Mouse (Mus musculus): ENCODE measurements around the gene Dgkh. TPM values are rescaled to one million over a fixed set of nuclear protein-coding genes. Genes with fewer than 3 reads are reported as not detected.

The Dgkh gene
- polyA plus RNA-seq (2014; fragmentation: Nextera tagmentation; extraction: Ambion mirVana), result 2.0 and 2.1 TPM in 2 replicates

GRCm38 (mm10) chr14:78732617-78733312 lies at the start of gene Dgkh:
TSS of gene Dgkh (minus strand) at chr14:78732776.
- DNase-seq (ENCODE audit: low spot score), result peak; percentile 92
- H3K4me2 ChIP-seq (ENCODE audit: low read length), result peak within 1 kb of the TSS; percentile 69
- under 1% methylated on average over 64 of the region's 71 CpGs for WGBS

GRCm38 (mm10) chr14:78777215-78777614 lies 44.6 kb upstream of the Dgkh start:
- 64% methylated on average over 18 of the region's 18 CpGs for WGBS
- no peak overlapping the region for H3K4me3 ChIP-seq (ENCODE audit: low read depth, low read length)

More at GRCm38 (mm10) chr14:78732617-78733312, at the start of gene Dgkh:
- peak; percentile 96 for ATAC-seq (replicated peaks; ENCODE audit: low FRiP score, low TSS enrichment, low read depth)
- no peaks in the 10 kb centered on the region for H3K9me3 ChIP-seq (ENCODE audit: control insufficient read depth, low read length)
- H3K9ac ChIP-seq (ENCODE audit: low read length), result peak within 1 kb of the TSS; percentile 57
- H3K4me3 ChIP-seq (ENCODE audit: low read depth, low read length), result peak within 1 kb of the TSS; percentile 55
- H3K27ac ChIP-seq (ENCODE audit: low read depth), result peak within 1 kb of the TSS; percentile 73
- no peaks in the 10 kb centered on the region for H3K36me3 ChIP-seq (ENCODE audit: control insufficient read depth, insufficient read depth, low read length)
- no peaks in the 10 kb centered on the region for H3K4me1 ChIP-seq (replicated peaks; ENCODE audit: control insufficient read depth, insufficient read depth, low read length)
- 0 out of 2 replicates have a peak, but pooled peaks cover 6% of the 10 kb centered on the region for H3K27me3 ChIP-seq (replicated peaks; ENCODE audit: control insufficient read depth, insufficient read depth, low read length)

GRCm38 (mm10) chr14:78776659-78777058 lies 44.1 kb upstream of the Dgkh start:
- H3K27ac ChIP-seq (ENCODE audit: low read depth), result no peak overlapping the region
- DNase-seq (ENCODE audit: low spot score) (no peak), ATAC-seq (replicated peaks; ENCODE audit: low FRiP score, low TSS enrichment, low read depth) (no peak)
- H3K4me3 ChIP-seq (ENCODE audit: low read depth, low read length), result no peak overlapping the region
- no peaks in the 10 kb centered on the region for H3K4me1 ChIP-seq (replicated peaks; ENCODE audit: control insufficient read depth, insufficient read depth, low read length)
- 31% methylated on average over 8 of the region's 8 CpGs for WGBS
- peak overlapping the region; percentile 26 for H3K4me2 ChIP-seq (ENCODE audit: low read length)
- no peaks in the 10 kb centered on the region for H3K9me3 ChIP-seq (ENCODE audit: control insufficient read depth, low read length)
- H3K27me3 ChIP-seq (replicated peaks; ENCODE audit: control insufficient read depth, insufficient read depth, low read length), result no peaks in the 10 kb centered on the region
- H3K9ac ChIP-seq (ENCODE audit: low read length), result no peak overlapping the region
- H3K36me3 ChIP-seq (ENCODE audit: control insufficient read depth, insufficient read depth, low read length), result no peaks in the 10 kb centered on the region

More at GRCm38 (mm10) chr14:78777215-78777614, 44.6 kb upstream of the Dgkh start:
- H3K9me3 ChIP-seq (ENCODE audit: control insufficient read depth, low read length), result no peaks in the 10 kb centered on the region
- H3K9ac ChIP-seq (ENCODE audit: low read length), result no peak overlapping the region
- H3K36me3 ChIP-seq (ENCODE audit: control insufficient read depth, insufficient read depth, low read length), result no peaks in the 10 kb centered on the region
- no peak for ATAC-seq (replicated peaks; ENCODE audit: low FRiP score, low TSS enrichment, low read depth)
- no peak overlapping the region for H3K27ac ChIP-seq (ENCODE audit: low read depth)
- H3K4me2 ChIP-seq (ENCODE audit: low read length), result peak overlapping the region; percentile 26
- no peak for DNase-seq (ENCODE audit: low spot score)
- no peaks in the 10 kb centered on the region for H3K4me1 ChIP-seq (replicated peaks; ENCODE audit: control insufficient read depth, insufficient read depth, low read length)
- H3K27me3 ChIP-seq (replicated peaks; ENCODE audit: control insufficient read depth, insufficient read depth, low read length), result no peaks in the 10 kb centered on the region

GRCm38 (mm10) chr14:78775699-78776098 lies 43.1 kb upstream of the Dgkh start:
- no peaks in the 10 kb centered on the region for H3K4me1 ChIP-seq (replicated peaks; ENCODE audit: control insufficient read depth, insufficient read depth, low read length)
- 63% methylated on average over 14 of the region's 14 CpGs for WGBS
- ATAC-seq (replicated peaks; ENCODE audit: low FRiP score, low TSS enrichment, low read depth), result no peak
- no peaks in the 10 kb centered on the region for H3K9me3 ChIP-seq (ENCODE audit: control insufficient read depth, low read length)
- no peak overlapping the region for H3K4me3 ChIP-seq (ENCODE audit: low read depth, low read length)
- H3K36me3 ChIP-seq (ENCODE audit: control insufficient read depth, insufficient read depth, low read length), result no peaks in the 10 kb centered on the region
- no peaks in the 10 kb centered on the region for H3K27me3 ChIP-seq (replicated peaks; ENCODE audit: control insufficient read depth, insufficient read depth, low read length)
- no peak overlapping the region for H3K4me2 ChIP-seq (ENCODE audit: low read length)
- H3K9ac ChIP-seq (ENCODE audit: low read length), result no peak overlapping the region
- H3K27ac ChIP-seq (ENCODE audit: low read depth), result no peak overlapping the region
- DNase-seq (ENCODE audit: low spot score), result no peak

GRCm38 (mm10) chr14:78775226-78775625 lies 42.6 kb upstream of the Dgkh start:
- WGBS, result 47% methylated on average over 6 of the region's 6 CpGs
- Histone ChIP-seq H3K27ac (ENCODE audit: low read depth) (no peak overlapping the region), H3K4me1 (replicated peaks; ENCODE audit: control insufficient read depth, insufficient read depth, low read length) (no peaks in the 10 kb centered on the region), H3K4me2 (ENCODE audit: low read length) (no peak overlapping the region), H3K36me3 (ENCODE audit: control insufficient read depth, insufficient read depth, low read length) (no peaks in the 10 kb centered on the region), H3K9me3 (ENCODE audit: control insufficient read depth, low read length) (no peaks in the 10 kb centered on the region), H3K9ac (ENCODE audit: low read length) (no peak overlapping the region), H3K27me3 (replicated peaks; ENCODE audit: control insufficient read depth, insufficient read depth, low read length) (no peaks in the 10 kb centered on the region), H3K4me3 (ENCODE audit: low read depth, low read length) (no peak overlapping the region)
- ATAC-seq (replicated peaks; ENCODE audit: low FRiP score, low TSS enrichment, low read depth), result no peak
- no peak for DNase-seq (ENCODE audit: low spot score)

GRCm38 (mm10) chr14:78770457-78770856 lies 37.9 kb upstream of the Dgkh start:
- Histone ChIP-seq H3K27ac (ENCODE audit: low read depth) (no peak overlapping the region), H3K4me1 (replicated peaks; ENCODE audit: control insufficient read depth, insufficient read depth, low read length) (no peaks in the 10 kb centered on the region), H3K9me3 (ENCODE audit: control insufficient read depth, low read length) (no peaks in the 10 kb centered on the region), H3K27me3 (replicated peaks; ENCODE audit: control insufficient read depth, insufficient read depth, low read length) (no peaks in the 10 kb centered on the region), H3K9ac (ENCODE audit: low read length) (no peak overlapping the region), H3K4me2 (ENCODE audit: low read length) (no peak overlapping the region), H3K4me3 (ENCODE audit: low read depth, low read length) (no peak overlapping the region), H3K36me3 (ENCODE audit: control insufficient read depth, insufficient read depth, low read length) (no peaks in the 10 kb centered on the region)
- no peak for ATAC-seq (replicated peaks; ENCODE audit: low FRiP score, low TSS enrichment, low read depth)
- 56% methylated on average over 3 of the region's 3 CpGs for WGBS
- DNase-seq (ENCODE audit: low spot score), result no peak

- Histone ChIP-seq H3K4me3 (ENCODE audit: low read depth, low read length) (no peak overlapping the region), H3K9me3 (ENCODE audit: control insufficient read depth, low read length) (no peaks in the 10 kb centered on the region), H3K27ac (ENCODE audit: low read depth) (no peak overlapping the region), H3K4me2 (ENCODE audit: low read length) (no peak overlapping the region), H3K27me3 (replicated peaks; ENCODE audit: control insufficient read depth, insufficient read depth, low read length) (no peaks in the 10 kb centered on the region), H3K36me3 (ENCODE audit: control insufficient read depth, insufficient read depth, low read length) (no peaks in the 10 kb centered on the region), H3K9ac (ENCODE audit: low read length) (no peak overlapping the region), H3K4me1 (replicated peaks; ENCODE audit: control insufficient read depth, insufficient read depth, low read length) (no peaks in the 10 kb centered on the region)
- DNase-seq (ENCODE audit: low spot score) (no peak), ATAC-seq (replicated peaks; ENCODE audit: low FRiP score, low TSS enrichment, low read depth) (no peak)
- WGBS, result 79% methylated on average over 2 of the region's 2 CpGs
These were observed 28.5 kb upstream of the Dgkh start for GRCm38 (mm10) chr14:78761064-78761463.

- WGBS, result 82% methylated on average over 3 of the region's 3 CpGs
- DNase-seq (ENCODE audit: low spot score), result no peak
- no peaks in the 10 kb centered on the region for H3K36me3 ChIP-seq (ENCODE audit: control insufficient read depth, insufficient read depth, low read length)
- H3K27me3 ChIP-seq (replicated peaks; ENCODE audit: control insufficient read depth, insufficient read depth, low read length), result no peaks in the 10 kb centered on the region
- no peaks in the 10 kb centered on the region for H3K9me3 ChIP-seq (ENCODE audit: control insufficient read depth, low read length)
- no peaks in the 10 kb centered on the region for H3K4me1 ChIP-seq (replicated peaks; ENCODE audit: control insufficient read depth, insufficient read depth, low read length)
- H3K4me3 ChIP-seq (ENCODE audit: low read depth, low read length), result no peak overlapping the region
- H3K4me2 ChIP-seq (ENCODE audit: low read length), result no peak overlapping the region
- H3K27ac ChIP-seq (ENCODE audit: low read depth), result no peak overlapping the region
- ATAC-seq (replicated peaks; ENCODE audit: low FRiP score, low TSS enrichment, low read depth), result no peak
- no peak overlapping the region for H3K9ac ChIP-seq (ENCODE audit: low read length)
These were observed 26.9 kb upstream of the Dgkh start for GRCm38 (mm10) chr14:78759491-78759890.

- Histone ChIP-seq H3K27me3 (replicated peaks; ENCODE audit: control insufficient read depth, insufficient read depth, low read length) (no peaks in the 10 kb centered on the region), H3K9me3 (ENCODE audit: control insufficient read depth, low read length) (no peaks in the 10 kb centered on the region), H3K36me3 (ENCODE audit: control insufficient read depth, insufficient read depth, low read length) (no peaks in the 10 kb centered on the region), H3K9ac (ENCODE audit: low read length) (no peak overlapping the region), H3K4me3 (ENCODE audit: low read depth, low read length) (no peak overlapping the region), H3K27ac (ENCODE audit: low read depth) (no peak overlapping the region), H3K4me1 (replicated peaks; ENCODE audit: control insufficient read depth, insufficient read depth, low read length) (no peaks in the 10 kb centered on the region), H3K4me2 (ENCODE audit: low read length) (no peak overlapping the region)
- DNase-seq (ENCODE audit: low spot score) (no peak), ATAC-seq (replicated peaks; ENCODE audit: low FRiP score, low TSS enrichment, low read depth) (no peak)
- WGBS, result 80% methylated on average over 1 of the region's 1 CpGs
These were observed 22.7 kb upstream of the Dgkh start for GRCm38 (mm10) chr14:78755316-78755715.
